Mouse (Mus musculus): ENCODE data around the gene Themis. TPM values are rescaled to one million over a fixed set of nuclear protein-coding genes. Genes with fewer than 3 reads are reported as not detected.
A peak's percentile ranks its signal among the peaks of the same experiment; 100 is the strongest.

Gene Themis
- total and polyA plus RNA-seq, 3 experiments = 0.27 TPM; not detected in 2

- H3K4me1 ChIP-seq (ENCODE audit: insufficient read depth, low read depth, low read length) = no peaks in the 10 kb centered on the region
- H3K36me3 ChIP-seq (replicated peaks) = no peaks in the 10 kb centered on the region
- TF ChIP-seq GATA2 (IDR thresholded peaks at IDR 0.05; ENCODE audit: borderline replicate concordance, low read depth, low read length) (no peak), GATA1 (IDR thresholded peaks at IDR 0.05; ENCODE audit: borderline replicate concordance, low read length) (no peak)
- no peak overlapping the region for H3K4me3 ChIP-seq (ENCODE audit: low read depth, low read length)
- DNase-seq (ENCODE audit: low spot score) (no peak), ATAC-seq (ENCODE audit: extremely low read depth, insufficient number of reproducible peaks, low FRiP score, poor library complexity, severe bottlenecking) (no peak)
- H3K9me3 ChIP-seq (replicated peaks) = no peaks in the 10 kb centered on the region
- no peaks in the 10 kb centered on the region for H3K27me3 ChIP-seq (ENCODE audit: insufficient read depth, low read length)
Measured at GRCm38 (mm10) chr10:28696032-28696431, 27.9 kb downstream of the Themis start.

GRCm38 (mm10) chr10:28698175-28698574, 30.0 kb downstream of the Themis start:
- Histone ChIP-seq H3K4me1 (ENCODE audit: insufficient read depth, low read depth, low read length) (no peaks in the 10 kb centered on the region), H3K4me3 (ENCODE audit: low read depth, low read length) (no peak overlapping the region), H3K9me3 (replicated peaks) (no peaks in the 10 kb centered on the region), H3K27me3 (ENCODE audit: insufficient read depth, low read length) (no peaks in the 10 kb centered on the region), H3K36me3 (replicated peaks) (no peaks in the 10 kb centered on the region)
- no peak for TF ChIP-seq CTCF (IDR thresholded peaks at IDR 0.05; ENCODE audit: low read depth, low read length)
- no peak for TF ChIP-seq POLR2AphosphoS5 (IDR thresholded peaks at IDR 0.05; ENCODE audit: insufficient replicate concordance, low read depth, low read length)
- TF ChIP-seq TAL1 (conservative IDR thresholded peaks at IDR 0.05; ENCODE audit: low read depth, low read length) = no peak
- TF ChIP-seq GATA1 (IDR thresholded peaks at IDR 0.05; ENCODE audit: borderline replicate concordance, low read length) = no peak
- no peak for TF ChIP-seq GATA2 (IDR thresholded peaks at IDR 0.05; ENCODE audit: borderline replicate concordance, low read depth, low read length)
- ATAC-seq (ENCODE audit: extremely low read depth, insufficient number of reproducible peaks, low FRiP score, poor library complexity, severe bottlenecking) = no peak
- DNase-seq (ENCODE audit: low spot score) = no peak

- Histone ChIP-seq H3K4me3 (ENCODE audit: low read depth, low read length) (no peak overlapping the region), H3K4me1 (ENCODE audit: insufficient read depth, low read depth, low read length) (no peaks in the 10 kb centered on the region), H3K9me3 (replicated peaks) (no peaks in the 10 kb centered on the region), H3K27me3 (ENCODE audit: insufficient read depth, low read length) (peaks cover under 1% of the 10 kb centered on the region; the same call in 1 of the 2 replicates), H3K36me3 (replicated peaks) (no peaks in the 10 kb centered on the region)
- DNase-seq (ENCODE audit: low spot score) = no peak
- no peak for ATAC-seq (ENCODE audit: extremely low read depth, insufficient number of reproducible peaks, low FRiP score, poor library complexity, severe bottlenecking)
- TF ChIP-seq GATA1 (IDR thresholded peaks at IDR 0.05; ENCODE audit: borderline replicate concordance, low read length) = no peak
- TF ChIP-seq TAL1 (conservative IDR thresholded peaks at IDR 0.05; ENCODE audit: low read depth, low read length) = no peak
- TF ChIP-seq GATA2 (IDR thresholded peaks at IDR 0.05; ENCODE audit: borderline replicate concordance, low read depth, low read length) = no peak
- no peak for TF ChIP-seq CTCF (IDR thresholded peaks at IDR 0.05; ENCODE audit: low read depth, low read length)
- no peak for TF ChIP-seq POLR2AphosphoS5 (IDR thresholded peaks at IDR 0.05; ENCODE audit: insufficient replicate concordance, low read depth, low read length)
Measured at GRCm38 (mm10) chr10:28721828-28722227, 53.7 kb downstream of the Themis start.

- DNase-seq (ENCODE audit: low spot score) (no peak), ATAC-seq (ENCODE audit: extremely low read depth, insufficient number of reproducible peaks, low FRiP score, poor library complexity, severe bottlenecking) (no peak)
- Histone ChIP-seq H3K4me1 (ENCODE audit: insufficient read depth, low read depth, low read length) (no peaks in the 10 kb centered on the region), H3K36me3 (replicated peaks) (no peaks in the 10 kb centered on the region), H3K4me3 (ENCODE audit: low read depth, low read length) (no peak overlapping the region), H3K9me3 (replicated peaks) (no peaks in the 10 kb centered on the region), H3K27me3 (ENCODE audit: insufficient read depth, low read length) (peaks cover 3% of the 10 kb centered on the region; the same call in 1 of the 2 replicates)
- TF ChIP-seq TAL1 (conservative IDR thresholded peaks at IDR 0.05; ENCODE audit: low read depth, low read length) = no peak
- no peak for TF ChIP-seq POLR2AphosphoS5 (IDR thresholded peaks at IDR 0.05; ENCODE audit: insufficient replicate concordance, low read depth, low read length)
- no peak for TF ChIP-seq GATA2 (IDR thresholded peaks at IDR 0.05; ENCODE audit: borderline replicate concordance, low read depth, low read length)
- TF ChIP-seq CTCF (IDR thresholded peaks at IDR 0.05; ENCODE audit: low read depth, low read length) = no peak
- TF ChIP-seq GATA1 (IDR thresholded peaks at IDR 0.05; ENCODE audit: borderline replicate concordance, low read length) = no peak
Measured at GRCm38 (mm10) chr10:28723266-28723665, 55.1 kb downstream of the Themis start.

GRCm38 (mm10) chr10:28730122-28730521, 62.0 kb downstream of the Themis start:
- peaks cover 3% of the 10 kb centered on the region; the same call in 1 of the 2 replicates for H3K27me3 ChIP-seq (ENCODE audit: insufficient read depth, low read length)
- TF ChIP-seq CTCF (IDR thresholded peaks at IDR 0.05; ENCODE audit: low read depth, low read length) = peak; percentile 21; the same call in 1 of the 2 replicates
- TF ChIP-seq GATA1 (IDR thresholded peaks at IDR 0.05; ENCODE audit: borderline replicate concordance, low read length) = no peak
- DNase-seq (ENCODE audit: low spot score) = no peak
- H3K4me1 ChIP-seq (ENCODE audit: insufficient read depth, low read depth, low read length) = no peaks in the 10 kb centered on the region
- H3K4me3 ChIP-seq (ENCODE audit: low read depth, low read length) = no peak overlapping the region
- H3K36me3 ChIP-seq (replicated peaks) = no peaks in the 10 kb centered on the region
- H3K9me3 ChIP-seq (replicated peaks) = no peaks in the 10 kb centered on the region
- peak; percentile 63 for ATAC-seq (ENCODE audit: extremely low read depth, insufficient number of reproducible peaks, low FRiP score, poor library complexity, severe bottlenecking)

GRCm38 (mm10) chr10:28737953-28738352, 69.8 kb downstream of the Themis start:
- TF ChIP-seq CTCF (IDR thresholded peaks at IDR 0.05; ENCODE audit: low read depth, low read length) (no peak), GATA1 (IDR thresholded peaks at IDR 0.05; ENCODE audit: borderline replicate concordance, low read length) (no peak), TAL1 (conservative IDR thresholded peaks at IDR 0.05; ENCODE audit: low read depth, low read length) (no peak), GATA2 (IDR thresholded peaks at IDR 0.05; ENCODE audit: borderline replicate concordance, low read depth, low read length) (no peak), POLR2AphosphoS5 (IDR thresholded peaks at IDR 0.05; ENCODE audit: insufficient replicate concordance, low read depth, low read length) (no peak)
- ATAC-seq (ENCODE audit: extremely low read depth, insufficient number of reproducible peaks, low FRiP score, poor library complexity, severe bottlenecking) = no peak
- Histone ChIP-seq H3K36me3 (replicated peaks) (no peaks in the 10 kb centered on the region), H3K4me1 (ENCODE audit: insufficient read depth, low read depth, low read length) (no peaks in the 10 kb centered on the region), H3K27me3 (ENCODE audit: insufficient read depth, low read length) (no peaks in the 10 kb centered on the region), H3K4me3 (ENCODE audit: low read depth, low read length) (no peak overlapping the region), H3K9me3 (replicated peaks) (no peaks in the 10 kb centered on the region)
- DNase-seq (ENCODE audit: low spot score) = no peak

GRCm38 (mm10) chr10:28746426-28746825, 78.3 kb downstream of the Themis start:
- no peaks in the 10 kb centered on the region for H3K9me3 ChIP-seq (replicated peaks)
- no peak for ATAC-seq (ENCODE audit: extremely low read depth, insufficient number of reproducible peaks, low FRiP score, poor library complexity, severe bottlenecking)
- no peaks in the 10 kb centered on the region for H3K4me1 ChIP-seq (ENCODE audit: insufficient read depth, low read depth, low read length)
- no peak for DNase-seq (ENCODE audit: low spot score)
- no peaks in the 10 kb centered on the region for H3K36me3 ChIP-seq (replicated peaks)
- H3K27me3 ChIP-seq (ENCODE audit: insufficient read depth, low read length) = no peaks in the 10 kb centered on the region
- H3K4me3 ChIP-seq (ENCODE audit: low read depth, low read length) = no peak overlapping the region
- TF ChIP-seq CTCF (IDR thresholded peaks at IDR 0.05; ENCODE audit: low read depth, low read length) = no peak
- TF ChIP-seq GATA1 (IDR thresholded peaks at IDR 0.05; ENCODE audit: borderline replicate concordance, low read length) = no peak
- no peak for TF ChIP-seq GATA2 (IDR thresholded peaks at IDR 0.05; ENCODE audit: borderline replicate concordance, low read depth, low read length)

Data from G1E (cell line).